Mouse (Mus musculus): ENCODE results near the gene Ttc4. TPM values are rescaled to one million over a fixed set of nuclear protein-coding genes. Genes with fewer than 3 reads are reported as not detected.
A peak's percentile ranks its signal among the peaks of the same experiment; 100 is the strongest.

Gene Ttc4
- polyA plus RNA-seq, 1 experiment from 2014 or later = 63.7 TPM

- TF ChIP-seq CTCF (IDR thresholded peaks at IDR 0.05; ENCODE audit: low read depth) = no peak
- Histone ChIP-seq H3K9ac (ENCODE audit: low read depth, low read length) (no peak overlapping the region), H3K9me3 (replicated peaks; ENCODE audit: low read length) (no peaks in the 10 kb centered on the region), H3K27me3 (ENCODE audit: insufficient read depth, low read length) (no peaks in the 10 kb centered on the region), H3K4me2 (ENCODE audit: low read length) (no peak overlapping the region), H3K4me3 (replicated peaks; ENCODE audit: low read depth, low read length) (no peak overlapping the region), H3K36me3 (ENCODE audit: insufficient read depth, low read length) (peaks cover 11% of the 10 kb centered on the region; the same call in 1 of the 2 replicates), H3K4me1 (replicated peaks; ENCODE audit: insufficient read depth, low read length) (peaks cover 10% of the 10 kb centered on the region), H3K27ac (no peak overlapping the region)
- ATAC-seq (replicated peaks; ENCODE audit: low FRiP score, low read depth) (no peak), DNase-seq (ENCODE audit: low spot score) (no peak)
- WGBS = 59% methylated on average over 2 of the region's 2 CpGs
These were observed 2.2 kb upstream of the Ttc4 start for GRCm38 (mm10) chr4:106680955-106681354.

DNA sequence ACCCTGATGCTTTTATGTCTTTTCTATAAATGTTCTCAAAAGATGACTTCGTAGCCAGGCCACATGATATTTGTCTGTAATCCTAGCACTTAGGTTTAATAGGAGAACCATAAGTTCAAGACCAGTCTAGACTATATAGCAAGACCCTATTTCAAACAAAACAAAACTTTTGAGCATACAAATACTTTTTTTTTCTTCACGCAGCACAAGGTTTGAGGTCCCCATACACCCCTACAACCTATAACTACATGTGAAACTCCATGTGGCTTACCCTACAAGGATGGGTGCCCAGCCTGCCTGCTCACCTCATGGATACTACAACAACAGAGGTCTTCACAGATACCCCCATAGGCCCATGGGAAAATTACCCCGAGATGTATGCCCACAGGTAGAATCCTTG is 408 bp upstream of the Ttc4 start:
- peaks cover 10% of the 10 kb centered on the region for H3K4me1 ChIP-seq (replicated peaks; ENCODE audit: insufficient read depth, low read length)
- no peaks in the 10 kb centered on the region for H3K27me3 ChIP-seq (ENCODE audit: insufficient read depth, low read length)
- H3K9me3 ChIP-seq (replicated peaks; ENCODE audit: low read length) = no peaks in the 10 kb centered on the region
- 47% methylated on average over 3 of the region's 3 CpGs for WGBS
- no peak for DNase-seq (ENCODE audit: low spot score)
- ATAC-seq (replicated peaks; ENCODE audit: low FRiP score, low read depth) = peak; percentile 23; the same call in 1 of the 2 replicates
- H3K4me2 ChIP-seq (ENCODE audit: low read length) = peak overlapping the region; percentile 83
- no peak for TF ChIP-seq CTCF (IDR thresholded peaks at IDR 0.05; ENCODE audit: low read depth)
- peaks cover 23% of the 10 kb centered on the region for H3K36me3 ChIP-seq (ENCODE audit: insufficient read depth, low read length)
- H3K27ac ChIP-seq = no peak overlapping the region
- no peak overlapping the region for H3K9ac ChIP-seq (ENCODE audit: low read depth, low read length)
- peak overlapping the region; percentile 87 for H3K4me3 ChIP-seq (replicated peaks; ENCODE audit: low read depth, low read length)

- Histone ChIP-seq H3K36me3 (ENCODE audit: insufficient read depth, low read length) (peaks cover 39% of the 10 kb centered on the region), H3K9me3 (replicated peaks; ENCODE audit: low read length) (no peaks in the 10 kb centered on the region), H3K9ac (ENCODE audit: low read depth, low read length) (no peak overlapping the region), H3K4me2 (ENCODE audit: low read length) (no peak overlapping the region), H3K4me3 (replicated peaks; ENCODE audit: low read depth, low read length) (no peak overlapping the region), H3K27me3 (ENCODE audit: insufficient read depth, low read length) (no peaks in the 10 kb centered on the region), H3K4me1 (replicated peaks; ENCODE audit: insufficient read depth, low read length) (peaks cover 10% of the 10 kb centered on the region), H3K27ac (no peak overlapping the region)
- WGBS = 82% methylated on average over 5 of the region's 5 CpGs
- no peak for ATAC-seq (replicated peaks; ENCODE audit: low FRiP score, low read depth)
- no peak for DNase-seq (ENCODE audit: low spot score)
- no peak for TF ChIP-seq CTCF (IDR thresholded peaks at IDR 0.05; ENCODE audit: low read depth)
These were observed 2.0 kb downstream of the Ttc4 start for GRCm38 (mm10) chr4:106676749-106677148.

- H3K9me3 ChIP-seq (replicated peaks; ENCODE audit: low read length) = no peaks in the 10 kb centered on the region
- H3K27ac ChIP-seq = no peak overlapping the region
- H3K9ac ChIP-seq (ENCODE audit: low read depth, low read length) = no peak overlapping the region
- H3K27me3 ChIP-seq (ENCODE audit: insufficient read depth, low read length) = no peaks in the 10 kb centered on the region
- H3K4me3 ChIP-seq (replicated peaks; ENCODE audit: low read depth, low read length) = no peak overlapping the region
- H3K36me3 ChIP-seq (ENCODE audit: insufficient read depth, low read length) = peaks cover 92% of the 10 kb centered on the region
- TF ChIP-seq CTCF (IDR thresholded peaks at IDR 0.05; ENCODE audit: low read depth) = no peak
- ATAC-seq (replicated peaks; ENCODE audit: low FRiP score, low read depth) (no peak), DNase-seq (ENCODE audit: low spot score) (no peak)
- H3K4me2 ChIP-seq (ENCODE audit: low read length) = no peak overlapping the region
- no peaks in the 10 kb centered on the region for H3K4me1 ChIP-seq (replicated peaks; ENCODE audit: insufficient read depth, low read length)
- WGBS = 89% methylated on average over 2 of the region's 2 CpGs
These were observed 12.2 kb downstream of the Ttc4 start for GRCm38 (mm10) chr4:106666546-106666945.

- ATAC-seq (replicated peaks; ENCODE audit: low FRiP score, low read depth) (peak; percentile 55; the same call in 1 of the 2 replicates), DNase-seq (ENCODE audit: low spot score) (peak; percentile 31)
- Histone ChIP-seq H3K9ac (ENCODE audit: low read depth, low read length) (no peak overlapping the region), H3K4me1 (replicated peaks; ENCODE audit: insufficient read depth, low read length) (no peaks in the 10 kb centered on the region), H3K4me2 (ENCODE audit: low read length) (no peak overlapping the region), H3K9me3 (replicated peaks; ENCODE audit: low read length) (no peaks in the 10 kb centered on the region), H3K27me3 (ENCODE audit: insufficient read depth, low read length) (no peaks in the 10 kb centered on the region), H3K27ac (peak overlapping the region; percentile 57), H3K36me3 (ENCODE audit: insufficient read depth, low read length) (peaks cover 91% of the 10 kb centered on the region), H3K4me3 (replicated peaks; ENCODE audit: low read depth, low read length) (no peak overlapping the region)
- WGBS = 65% methylated on average over 10 of the region's 10 CpGs
- no peak for TF ChIP-seq CTCF (IDR thresholded peaks at IDR 0.05; ENCODE audit: low read depth)
These were observed 13.1 kb downstream of the Ttc4 start for GRCm38 (mm10) chr4:106665673-106666072.

GRCm38 (mm10) chr4:106665269-106665668 is 13.5 kb downstream of the Ttc4 start:
- Histone ChIP-seq H3K4me2 (ENCODE audit: low read length) (no peak overlapping the region), H3K27me3 (ENCODE audit: insufficient read depth, low read length) (no peaks in the 10 kb centered on the region), H3K4me1 (replicated peaks; ENCODE audit: insufficient read depth, low read length) (no peaks in the 10 kb centered on the region), H3K9ac (ENCODE audit: low read depth, low read length) (no peak overlapping the region), H3K27ac (peak overlapping the region; percentile 57), H3K9me3 (replicated peaks; ENCODE audit: low read length) (no peaks in the 10 kb centered on the region), H3K4me3 (replicated peaks; ENCODE audit: low read depth, low read length) (no peak overlapping the region), H3K36me3 (ENCODE audit: insufficient read depth, low read length) (peaks cover 90% of the 10 kb centered on the region)
- ATAC-seq (replicated peaks; ENCODE audit: low FRiP score, low read depth) (no peak), DNase-seq (ENCODE audit: low spot score) (no peak)
- WGBS = 89% methylated on average over 2 of the region's 2 CpGs
- TF ChIP-seq CTCF (IDR thresholded peaks at IDR 0.05; ENCODE audit: low read depth) = no peak

DNA sequence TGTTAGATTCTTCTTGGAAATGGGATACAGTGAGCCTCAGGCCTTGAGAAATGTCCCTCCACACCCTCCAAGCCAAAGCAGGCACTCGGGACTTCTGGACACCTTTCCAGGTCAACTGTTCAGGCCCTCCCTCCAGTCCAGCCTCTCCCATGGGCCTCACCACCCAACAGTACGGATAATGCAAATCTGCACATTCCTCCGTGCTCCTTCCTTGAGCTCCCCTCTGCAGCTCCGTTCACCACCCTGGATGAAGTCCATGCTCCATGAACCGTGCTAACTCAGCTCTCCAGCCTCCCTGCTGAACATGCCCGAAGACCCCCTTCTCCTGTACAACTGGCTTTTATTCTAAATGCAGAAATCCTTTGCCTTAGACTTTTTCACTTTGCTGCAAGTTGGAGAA is 14.0 kb downstream of the Ttc4 start:
- H3K27ac ChIP-seq = no peak overlapping the region

More for the DNA sequence above, 14.0 kb downstream of the Ttc4 start:
- no peaks in the 10 kb centered on the region for H3K4me1 ChIP-seq (replicated peaks; ENCODE audit: insufficient read depth, low read length)
- no peak overlapping the region for H3K4me2 ChIP-seq (ENCODE audit: low read length)
- H3K36me3 ChIP-seq (ENCODE audit: insufficient read depth, low read length) = peaks cover 89% of the 10 kb centered on the region
- 72% methylated on average over 6 of the region's 6 CpGs for WGBS
- DNase-seq (ENCODE audit: low spot score) (no peak), ATAC-seq (replicated peaks; ENCODE audit: low FRiP score, low read depth) (peak; percentile 50; the same call in 1 of the 2 replicates)
- H3K27me3 ChIP-seq (ENCODE audit: insufficient read depth, low read length) = no peaks in the 10 kb centered on the region
- no peaks in the 10 kb centered on the region for H3K9me3 ChIP-seq (replicated peaks; ENCODE audit: low read length)
- H3K4me3 ChIP-seq (replicated peaks; ENCODE audit: low read depth, low read length) = no peak overlapping the region
- no peak for TF ChIP-seq CTCF (IDR thresholded peaks at IDR 0.05; ENCODE audit: low read depth)
- no peak overlapping the region for H3K9ac ChIP-seq (ENCODE audit: low read depth, low read length)
